Mouse (Mus musculus) gastrocnemius, adult 2 months (tissue): Measurements from ENCODE around the gene Timmdc1. TPM values are rescaled to one million over a fixed set of nuclear protein-coding genes. Genes with fewer than 3 reads are reported as not detected.
"Not testable (repeated sequence)": the region's sequence is repeated elsewhere in the genome, so short reads cannot be mapped to it uniquely, and the experiment has no call there.

Experiments
- DNase-seq: peaks from one replicate; pipeline ENCODE4 v3.0.0; 2022
- H3K27ac ChIP-seq: fragments of 200-600 bp; 2 replicates; pipeline ENCODE4 v1.8.1; 2022; ENCODE audit warnings: mild to moderate bottlenecking
- H3K4me3 ChIP-seq: fragments of 200-600 bp; 2 replicates; pipeline ENCODE4 v1.8.1; 2022; ENCODE audit warnings: mild to moderate bottlenecking, moderate library complexity
- CTCF ChIP-seq: fragments of 200-600 bp; IDR thresholded peaks from 2 replicates; pipeline ENCODE4 v1.8.1; 2022; ENCODE audit warnings: antibody characterized with exemption, mild to moderate bottlenecking, moderate library complexity
- intact Hi-C: fragments of 180-260 bp; cut with DNase I; formaldehyde crosslinking; loops from one replicate; pipeline ENCODE4 v1.15.1; 2025
- total RNA-seq, 2 experiments: library from RNA; stranded (reverse); gene quantifications; 2 replicates each; pipeline ENCODE4 v1.2.3; 2021

Gene Timmdc1
- total RNA-seq, 2 experiments from 2014 or later, result 40.9 to 54.9 TPM

DNA sequence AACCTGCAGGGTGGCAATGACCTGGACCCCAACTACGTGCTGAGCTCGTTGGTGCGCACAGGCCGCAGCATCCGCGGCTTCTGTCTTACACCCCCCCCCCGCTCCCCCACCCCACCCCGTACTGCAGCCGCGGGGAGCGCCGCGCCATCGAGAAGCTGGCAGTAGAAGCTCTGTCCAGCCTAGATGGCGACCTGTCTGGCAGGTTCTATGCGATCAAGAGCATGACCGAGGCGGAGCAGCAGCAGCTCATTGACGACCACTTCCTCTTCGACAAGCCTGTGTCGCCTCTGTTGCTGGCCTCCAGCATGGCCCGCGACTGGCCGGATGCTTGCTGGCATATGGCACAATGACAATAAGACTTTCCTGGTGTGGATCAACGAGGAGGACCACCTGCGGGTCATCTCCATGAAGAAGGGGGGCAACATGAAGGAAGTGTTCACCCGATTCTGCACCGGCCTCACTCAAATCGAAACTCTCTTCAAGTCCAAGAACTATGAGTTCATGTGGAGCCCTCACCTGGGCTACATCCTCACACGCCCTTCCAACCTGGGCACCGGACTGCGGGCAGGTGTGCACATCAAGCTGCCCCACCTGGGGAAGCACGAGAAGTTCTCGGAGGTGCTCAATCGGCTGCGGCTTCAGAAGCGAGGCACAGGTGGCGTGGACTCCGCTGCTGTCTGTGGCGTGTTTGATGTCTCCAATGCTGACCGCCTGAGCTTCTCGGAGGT lies 38.7 kb downstream of the Timmdc1 start:
- no peak overlapping the region for H3K27ac ChIP-seq
- no peak for DNase-seq
- no peak for TF ChIP-seq CTCF
- H3K4me3 ChIP-seq, result peak overlapping the region; percentile 70
- intact Hi-C loops, result loop anchor here (2.0 to 10.0 kb wide), 2 partner anchors 109 to 139 kb away; no protein-coding TSS in a partner anchor

DNA sequence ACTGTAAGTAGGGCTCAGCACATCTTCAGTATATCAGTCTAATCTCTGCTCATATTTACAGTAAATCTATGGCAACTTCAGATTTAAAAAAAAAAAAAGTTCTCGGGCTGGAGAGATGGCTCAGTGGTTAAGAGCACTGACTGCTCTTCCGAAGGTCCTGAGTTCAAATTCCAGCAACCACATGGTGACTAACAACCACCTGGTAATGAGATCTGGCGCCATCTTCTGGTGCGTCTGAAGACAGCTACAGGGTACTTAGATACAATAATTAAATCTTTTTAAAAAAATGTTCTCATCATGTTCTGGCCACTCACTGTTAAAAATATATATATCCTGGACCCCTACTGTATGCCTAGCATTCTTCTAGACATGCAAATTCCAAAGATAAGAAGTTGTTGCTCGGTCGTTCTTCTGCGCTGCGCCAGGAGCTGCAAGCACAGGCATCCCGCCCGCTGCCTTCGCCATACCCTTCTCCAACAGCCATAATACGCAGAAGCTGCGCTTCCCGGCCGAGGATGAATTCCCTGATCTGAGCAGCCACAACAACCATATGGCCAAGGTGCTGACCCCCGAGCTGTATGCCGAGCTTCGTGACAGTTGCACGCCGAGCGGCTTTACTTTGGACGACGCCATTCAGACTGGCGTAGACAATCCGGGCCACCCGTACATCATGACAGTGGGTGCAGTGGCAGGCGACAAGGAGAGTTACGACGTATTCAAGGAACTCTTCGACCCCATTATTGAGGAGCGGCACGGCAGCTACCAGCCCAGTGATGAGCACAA lies 39.5 kb downstream of the Timmdc1 start:
- peak; percentile 58 for DNase-seq
- peak overlapping the region; percentile 70 for H3K4me3 ChIP-seq
- no peak overlapping the region for H3K27ac ChIP-seq
- TF ChIP-seq CTCF, result peak; percentile 83
- intact Hi-C loops, result loop anchor here (2.0 to 10.0 kb wide), 2 partner anchors 108 to 138 kb away; no protein-coding TSS in a partner anchor

DNA sequence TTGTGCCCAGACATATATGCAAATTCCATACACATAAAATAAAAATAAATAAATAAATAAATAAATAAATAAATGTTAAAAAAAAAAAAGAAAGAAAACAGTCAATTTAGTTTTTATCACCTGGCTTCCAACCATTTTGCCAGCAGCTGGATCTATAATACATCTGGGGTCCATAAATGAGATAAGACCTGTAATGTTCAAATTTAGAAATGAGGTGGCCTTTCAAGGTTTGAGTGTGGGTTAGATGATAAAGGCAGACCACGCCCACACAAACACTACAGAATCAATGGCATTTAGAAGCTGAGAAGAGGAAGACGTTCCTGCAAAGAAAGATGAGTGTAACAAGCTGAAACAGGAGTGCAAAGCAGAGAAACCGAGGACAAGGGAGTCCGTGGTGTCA lies 41.1 kb downstream of the Timmdc1 start:
- intact Hi-C loops, result loop anchor here (10.0 kb wide), 1 partner anchor 107 kb away; no protein-coding TSS in a partner anchor
- no peak overlapping the region for H3K4me3 ChIP-seq
- no peak for TF ChIP-seq CTCF
- no peak overlapping the region for H3K27ac ChIP-seq
- no peak for DNase-seq

DNA sequence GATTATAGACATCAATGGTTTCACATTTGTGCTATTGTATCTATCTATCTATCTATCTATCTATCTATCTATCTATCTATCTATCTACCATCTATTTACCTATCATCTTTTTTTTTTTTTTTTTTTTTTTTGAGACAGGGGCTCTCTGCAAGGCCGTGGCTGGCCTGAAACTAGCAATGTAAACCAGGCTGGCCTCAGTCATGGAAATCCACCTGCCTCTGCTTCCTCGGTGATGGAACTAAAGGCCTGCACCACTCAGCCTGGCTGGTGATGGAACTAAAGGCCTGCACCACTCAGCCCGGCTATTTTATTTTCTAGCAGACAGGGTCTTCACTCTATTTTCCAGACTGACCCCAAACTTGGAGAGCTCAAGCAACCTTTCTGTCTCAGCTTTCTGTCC lies 44.2 kb downstream of the Timmdc1 start:
- no peak for DNase-seq
- TF ChIP-seq CTCF, result no peak
- H3K4me3 ChIP-seq, result no peak overlapping the region
- intact Hi-C loops, result no loop called here
- no peak overlapping the region for H3K27ac ChIP-seq

DNA sequence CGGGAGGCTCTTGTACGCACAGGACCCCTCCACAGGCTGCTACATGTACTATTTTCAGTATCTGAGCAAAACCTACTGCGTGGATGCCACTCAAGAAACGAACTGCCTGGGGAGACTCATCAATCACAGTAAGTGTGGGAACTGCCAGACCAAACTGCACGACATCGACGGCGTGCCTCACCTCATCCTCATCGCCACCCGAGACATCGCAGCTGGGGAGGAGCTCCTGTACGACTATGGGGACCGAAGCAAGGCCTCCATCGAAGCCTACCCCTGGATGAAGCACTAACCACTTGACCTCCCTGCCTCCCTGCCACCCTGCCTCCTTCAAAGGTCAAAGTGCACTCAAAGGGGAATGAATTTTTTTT lies 45.2 kb downstream of the Timmdc1 start:
- intact Hi-C loops, DNase-seq: not testable (repeated sequence)
- Histone ChIP-seq H3K4me3 (peak overlapping the region; percentile 72), H3K27ac (peak overlapping the region; percentile 78; the same call in 1 of the 2 replicates)

DNA sequence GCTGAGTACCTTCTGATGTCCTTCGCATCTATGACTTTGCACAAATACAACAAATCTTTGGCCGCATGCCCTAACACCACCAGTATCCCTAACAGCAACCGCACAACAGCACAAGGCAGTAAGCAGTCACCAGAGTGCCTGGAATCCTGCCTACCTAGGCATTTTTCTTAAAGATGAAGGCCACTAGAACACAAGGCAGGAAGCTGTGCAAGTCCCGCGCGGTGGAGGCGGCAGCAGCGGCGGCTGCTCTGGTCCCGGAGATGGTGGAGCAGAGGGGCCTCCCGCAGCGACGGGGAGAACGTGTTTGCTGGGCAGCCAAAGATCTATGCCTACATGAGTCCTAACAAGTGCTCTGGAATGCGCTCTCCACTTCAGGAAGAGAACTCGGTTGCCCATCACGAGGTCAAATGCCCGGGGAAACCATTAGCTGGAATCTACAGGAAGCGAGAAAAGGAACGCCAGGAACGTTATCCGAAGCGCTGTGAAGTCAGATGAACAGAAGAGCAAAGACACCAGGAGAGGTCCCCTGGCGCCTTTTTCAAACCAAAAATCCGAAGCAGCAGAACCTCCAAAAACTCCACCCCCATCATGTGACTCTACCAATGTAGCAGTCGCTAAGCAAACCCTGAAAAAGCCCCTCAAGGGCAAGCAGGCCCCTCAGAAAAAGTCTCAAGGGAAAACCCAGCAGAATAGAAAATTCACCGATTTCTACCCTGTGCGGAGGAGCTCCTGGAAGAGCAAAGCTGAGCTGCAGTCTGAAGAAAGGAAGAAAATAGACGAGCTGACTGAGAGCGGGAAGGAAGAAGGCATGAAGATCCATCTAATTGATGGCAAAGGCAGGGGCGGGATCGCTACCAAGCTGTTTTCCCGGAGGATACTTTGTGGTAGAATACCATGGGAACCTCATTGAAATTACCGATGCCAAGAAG lies 45.9 kb downstream of the Timmdc1 start:
- intact Hi-C loops, result no loop called here
- H3K4me3 ChIP-seq, result peak overlapping the region; percentile 72
- H3K27ac ChIP-seq, result peak overlapping the region; percentile 78
- peak; percentile 54 for DNase-seq
- no peak for TF ChIP-seq CTCF

DNA sequence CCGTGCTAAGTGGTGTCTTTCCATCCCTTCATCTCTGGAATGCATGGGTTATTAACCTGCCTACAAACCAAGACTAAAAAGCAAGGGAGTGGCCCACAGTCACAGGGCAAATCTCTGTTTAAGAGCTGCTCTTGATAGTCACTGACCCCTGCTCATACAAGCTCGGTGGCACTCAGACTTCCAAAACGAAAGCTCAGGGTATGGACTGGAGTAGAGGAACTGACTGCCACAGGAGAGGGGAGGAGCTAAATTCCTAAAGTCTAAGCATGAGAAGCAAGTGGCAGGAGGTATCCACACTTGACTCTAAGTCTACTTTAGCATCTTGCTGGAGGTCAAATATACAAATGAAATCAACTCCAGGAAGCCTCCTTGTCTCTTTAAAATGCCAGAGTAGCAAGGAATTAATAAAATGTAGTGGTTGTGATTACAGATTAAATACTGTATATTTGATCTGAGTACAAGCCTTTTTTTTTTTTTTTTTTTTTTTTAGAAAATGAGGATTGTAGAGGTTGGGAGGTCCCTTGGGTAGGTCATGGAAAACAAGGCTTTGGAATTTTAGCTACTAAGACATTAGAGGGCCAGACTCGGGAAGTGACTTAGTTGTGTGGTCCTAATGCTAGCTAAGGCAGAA lies 46.7 kb downstream of the Timmdc1 start:
- intact Hi-C loops, result no loop called here
- DNase-seq, result no peak
- peak overlapping the region; percentile 72 for H3K4me3 ChIP-seq
- no peak for TF ChIP-seq CTCF
- H3K27ac ChIP-seq, result peak overlapping the region; percentile 78

DNA sequence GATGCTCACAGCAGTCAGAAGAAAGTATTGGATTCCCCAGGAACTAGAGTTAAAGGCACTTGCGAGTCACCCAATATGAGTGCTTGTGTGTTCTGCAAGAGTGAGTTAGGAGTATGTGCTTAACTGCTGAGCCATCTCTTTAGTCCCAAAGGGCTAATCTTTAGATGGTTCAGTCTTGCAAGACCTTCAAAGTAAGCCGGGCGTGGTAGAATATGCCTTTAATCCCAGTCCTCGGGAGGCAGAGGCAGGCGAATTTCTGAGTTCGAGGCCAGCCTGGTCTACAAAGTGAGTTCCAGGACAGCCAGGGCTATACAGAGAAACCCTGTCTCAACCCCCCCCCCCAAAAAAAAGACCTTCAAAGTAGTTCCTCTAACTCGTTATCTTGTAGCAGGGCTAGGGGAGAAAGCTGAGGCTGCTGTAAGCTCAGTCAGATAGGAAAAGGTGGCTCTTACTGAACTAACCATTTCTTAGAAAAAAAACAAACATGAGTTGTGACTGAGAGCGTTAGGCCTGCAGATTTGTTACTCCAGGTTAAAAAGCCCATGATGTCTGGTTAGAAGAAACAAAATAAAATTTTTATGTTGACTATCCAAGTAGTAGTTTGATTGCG lies 47.7 kb downstream of the Timmdc1 start:
- intact Hi-C loops, result no loop called here
- no peak for TF ChIP-seq CTCF
- Histone ChIP-seq H3K27ac (no peak overlapping the region), H3K4me3 (no peak overlapping the region)
- no peak for DNase-seq

DNA sequence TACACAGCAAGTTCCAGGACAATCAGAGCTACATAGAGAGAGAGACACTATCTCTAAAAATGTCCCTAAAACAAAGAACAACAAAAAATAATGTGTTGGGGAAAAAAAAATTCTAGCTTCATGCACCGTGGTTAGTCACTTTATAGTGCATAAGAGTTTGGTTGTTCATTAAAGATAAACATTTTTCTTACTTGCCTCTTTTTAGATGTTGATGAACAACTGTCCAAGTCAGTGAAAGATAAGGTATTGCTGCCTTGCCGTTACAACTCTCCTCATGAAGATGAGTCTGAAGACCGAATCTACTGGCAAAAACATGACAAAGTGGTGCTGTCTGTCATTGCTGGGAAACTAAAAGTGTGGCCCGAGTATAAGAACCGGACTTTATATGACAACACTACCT lies 48.8 kb downstream of the Timmdc1 start:
- TF ChIP-seq CTCF, result no peak
- DNase-seq, result no peak
- Histone ChIP-seq H3K27ac (no peak overlapping the region), H3K4me3 (no peak overlapping the region)
- intact Hi-C loops, result no loop called here

DNA sequence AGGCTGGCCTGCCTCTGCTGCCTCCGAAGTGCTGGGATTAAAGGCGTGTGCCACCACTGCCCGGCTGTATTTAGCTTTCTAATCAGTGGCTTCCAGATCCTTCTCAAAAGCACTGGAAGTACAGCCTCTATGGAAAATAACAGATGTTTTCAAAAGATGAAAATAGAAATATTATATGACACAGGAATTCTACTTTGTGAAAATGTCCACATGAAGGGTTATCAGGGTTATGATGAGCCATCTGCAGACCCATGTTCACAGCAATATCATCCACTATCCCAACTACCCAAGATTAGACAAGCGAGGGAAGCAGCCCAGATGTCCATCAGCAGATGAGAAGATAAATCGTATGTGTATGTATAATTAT lies 50.0 kb downstream of the Timmdc1 start:
- TF ChIP-seq CTCF, result no peak
- H3K4me3 ChIP-seq, result no peak overlapping the region
- H3K27ac ChIP-seq, result no peak overlapping the region
- no peak for DNase-seq
- intact Hi-C loops, result no loop called here

DNA sequence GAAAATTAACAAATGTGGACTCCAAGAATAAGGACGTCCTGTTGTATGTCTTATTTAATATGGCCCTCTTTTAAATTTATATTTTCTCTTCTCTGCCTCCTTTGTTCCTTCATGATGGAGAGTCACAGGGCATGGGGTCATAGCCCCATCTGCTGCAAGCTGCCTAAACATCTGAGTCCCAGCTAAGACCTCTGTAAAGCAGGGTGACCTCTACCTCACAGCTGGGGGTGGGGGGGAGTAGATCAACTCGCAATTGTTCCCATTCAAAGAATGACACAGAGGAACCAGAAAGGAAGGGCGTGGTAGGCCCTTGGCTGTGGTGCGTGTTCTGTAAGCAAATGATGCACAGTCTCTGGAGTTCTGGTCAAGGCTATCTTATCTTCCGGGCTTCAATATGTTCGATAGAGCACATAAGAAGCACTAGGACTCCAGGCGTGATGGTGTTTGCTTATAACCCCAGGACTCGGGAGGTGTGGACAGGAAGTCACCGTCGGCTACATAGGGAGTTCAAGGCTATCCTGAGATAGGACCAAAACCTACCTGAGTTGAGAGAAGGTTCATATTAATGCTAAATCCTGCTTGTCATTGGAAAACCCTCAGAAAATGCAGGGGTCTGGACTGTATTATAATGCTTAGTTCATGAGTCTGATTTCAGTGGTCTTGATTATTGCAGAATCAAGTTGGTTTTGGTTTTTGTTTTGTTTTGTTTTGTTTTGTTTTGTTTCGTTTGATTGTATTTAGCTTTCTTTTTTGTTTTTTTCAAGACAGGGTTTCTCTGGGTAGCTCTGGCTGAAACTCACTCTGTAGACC lies 50.6 kb downstream of the Timmdc1 start:
- no peak for TF ChIP-seq CTCF
- intact Hi-C loops, result no loop called here
- Histone ChIP-seq H3K27ac (no peak overlapping the region), H3K4me3 (no peak overlapping the region)
- DNase-seq, result no peak
